Mouse (Mus musculus): ENCODE data around the gene Exoc4.

Gene Exoc4

DNA sequence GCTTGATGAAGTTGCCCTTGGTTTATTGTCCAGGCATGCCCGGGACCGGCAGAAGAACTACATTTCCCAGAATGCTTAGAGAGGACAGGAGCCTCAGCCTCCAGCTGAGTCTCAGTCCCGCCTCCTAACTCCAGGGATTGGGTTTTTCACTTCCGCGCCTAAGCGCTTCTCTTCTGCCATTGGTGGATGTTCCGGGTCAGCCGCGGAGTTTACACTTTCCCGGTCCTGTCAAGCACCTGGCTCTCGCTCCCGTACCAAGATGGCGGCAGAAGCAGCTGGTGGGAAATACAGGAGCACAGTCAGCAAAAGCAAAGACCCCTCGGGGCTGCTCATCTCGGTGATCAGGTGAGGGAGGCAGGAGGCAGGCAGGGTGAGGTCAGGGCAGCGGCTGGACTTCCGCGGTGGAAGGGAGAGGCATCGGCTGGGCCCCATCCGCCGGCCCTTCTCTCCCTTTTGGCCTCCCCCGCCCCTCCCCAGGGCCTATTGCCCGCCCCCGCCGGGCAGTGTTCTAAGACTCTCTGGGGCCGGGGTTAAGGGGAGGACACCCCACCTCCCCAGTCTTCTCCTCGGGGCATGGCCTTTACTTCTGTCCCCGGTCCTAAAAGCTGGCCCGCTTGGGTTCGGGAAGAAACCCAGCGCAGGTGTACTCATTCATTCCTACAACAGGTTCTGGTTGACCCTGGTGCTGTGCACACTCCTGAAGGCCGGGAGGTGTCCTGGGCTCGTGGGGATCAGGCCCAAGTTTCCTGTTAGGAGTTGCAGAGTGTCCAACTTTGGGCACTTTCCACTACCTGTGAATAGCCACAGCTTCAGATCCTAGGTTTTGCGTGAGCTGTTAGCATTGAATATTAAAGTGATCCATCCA lies at the start of gene Exoc4:
Gene Exoc4, plus strand, starts transcription at position 192 of the 865 bp plus-strand sequence.
- DNase-seq (ENCODE audit: low spot score): peak; percentile 97

DNA sequence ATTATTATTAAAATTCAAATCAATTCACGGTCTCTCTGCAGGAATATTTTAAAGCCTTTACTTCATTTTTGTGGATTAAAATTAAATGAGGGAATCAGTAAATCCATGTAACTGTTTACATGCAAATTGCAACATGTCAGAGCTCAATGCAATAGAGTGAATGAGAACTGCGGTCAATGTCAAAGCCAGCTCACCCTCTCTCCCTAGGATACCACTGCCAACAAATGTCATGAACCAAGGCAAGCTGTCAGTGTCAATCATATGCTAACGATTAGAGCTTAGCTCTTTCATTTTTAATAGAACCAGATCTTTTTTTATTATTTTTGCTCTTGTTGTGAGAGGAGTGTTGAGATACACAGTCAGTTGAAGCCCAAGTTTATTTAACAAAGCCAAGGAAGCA lies 30.1 kb upstream of the Exoc4 start:
- no peak for DNase-seq (ENCODE audit: low spot score)

DNA sequence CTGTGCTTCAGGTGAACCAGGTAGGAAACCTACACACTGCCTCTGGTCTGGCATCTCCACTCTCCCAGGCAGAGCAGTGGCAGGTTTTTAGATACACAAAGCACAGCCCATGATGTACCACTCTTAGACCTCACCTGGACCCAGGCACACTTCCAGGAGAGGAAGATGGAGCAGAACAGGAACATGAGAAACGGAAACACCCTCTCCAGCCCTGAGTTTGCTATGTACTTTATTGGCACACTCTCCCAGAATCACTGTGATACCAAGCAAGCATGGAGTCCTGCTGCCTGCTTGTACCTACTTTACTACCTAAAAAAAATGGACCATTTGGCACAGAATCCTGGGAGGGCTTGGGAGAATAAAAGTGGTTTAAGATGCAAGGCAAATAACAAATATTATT lies 22.2 kb upstream of the Exoc4 start:
- no peak for DNase-seq (ENCODE audit: low spot score)

DNA sequence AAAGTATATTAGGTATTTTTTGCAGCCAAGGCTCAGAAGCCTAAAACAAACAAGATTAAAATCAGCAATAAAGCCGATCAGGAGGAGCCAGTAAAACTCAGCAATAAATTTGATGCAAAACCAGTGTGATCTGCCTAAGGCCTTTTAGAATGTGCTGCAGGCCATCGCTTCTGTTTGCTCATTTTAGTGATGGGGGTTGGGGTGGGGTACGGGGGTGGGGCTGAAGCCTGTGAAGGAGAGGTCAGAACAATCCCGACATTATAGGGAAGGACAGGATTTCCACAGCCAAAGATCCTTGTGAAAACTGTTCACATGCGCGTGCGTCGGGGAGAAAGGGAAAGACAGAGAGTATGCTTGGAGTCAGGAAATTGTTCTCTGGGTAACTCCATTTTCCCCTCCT lies 21.5 kb upstream of the Exoc4 start:
- no peak for DNase-seq (ENCODE audit: low spot score)

DNA sequence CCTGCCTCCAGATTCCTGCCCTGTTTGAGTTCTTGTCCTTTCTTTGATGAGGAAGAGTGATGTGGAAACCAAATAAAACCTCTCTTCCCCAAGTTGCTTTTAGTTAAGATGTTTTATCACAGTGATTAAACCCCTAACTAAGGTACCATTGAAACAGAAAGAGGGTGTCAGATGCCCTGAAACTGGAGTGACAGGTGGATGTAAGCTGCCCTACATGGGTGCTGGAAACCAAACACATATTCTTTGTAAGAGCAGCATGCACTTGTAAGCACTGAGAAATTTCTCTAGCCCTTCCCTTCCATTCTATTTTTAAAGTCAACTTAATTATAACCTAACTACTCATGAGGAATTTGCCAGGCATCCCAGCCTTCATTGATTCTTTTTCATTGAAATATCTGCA lies 7.6 kb upstream of the Exoc4 start:
- DNase-seq (ENCODE audit: low spot score): no peak

DNA sequence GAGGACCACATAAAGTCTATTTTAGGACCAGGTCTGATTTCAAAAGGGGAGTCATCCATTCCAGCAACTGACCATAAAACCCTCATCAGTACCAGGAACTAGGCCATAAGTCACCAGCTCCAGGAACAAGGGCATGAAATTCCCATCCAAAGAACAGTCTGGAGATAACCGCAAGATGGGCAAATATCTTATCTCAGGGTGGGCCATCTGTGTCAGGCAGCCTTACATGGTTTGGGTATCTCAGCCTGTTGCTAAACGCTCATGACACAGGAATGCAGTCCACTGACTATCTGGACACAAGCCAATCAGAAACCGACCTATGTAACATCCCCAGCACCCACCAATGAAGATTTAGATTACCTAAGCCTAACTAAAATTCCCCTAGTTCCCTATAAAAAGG lies 4.3 kb upstream of the Exoc4 start:
- no peak for DNase-seq (ENCODE audit: low spot score)

DNA sequence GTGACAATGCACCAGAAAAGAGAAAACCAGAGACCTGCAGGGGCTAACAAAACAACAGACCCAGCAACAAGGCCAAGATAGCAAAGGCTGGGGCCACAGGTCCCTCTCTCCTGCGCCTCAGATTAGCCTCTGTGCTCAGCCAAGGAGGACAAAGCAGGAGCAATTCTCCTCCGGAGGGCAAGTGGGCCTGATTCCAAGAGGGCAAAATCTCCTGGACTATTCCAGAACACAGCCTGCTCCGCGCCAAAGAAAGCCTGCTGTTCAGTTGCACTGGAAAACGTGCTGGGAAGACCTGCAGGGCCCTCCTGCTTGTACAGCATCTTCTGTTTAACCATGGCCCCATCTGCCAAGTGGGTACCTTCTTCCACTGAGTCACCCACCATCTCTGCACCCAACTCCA lies 1.7 kb upstream of the Exoc4 start:
- no peak for DNase-seq (ENCODE audit: low spot score)

DNA sequence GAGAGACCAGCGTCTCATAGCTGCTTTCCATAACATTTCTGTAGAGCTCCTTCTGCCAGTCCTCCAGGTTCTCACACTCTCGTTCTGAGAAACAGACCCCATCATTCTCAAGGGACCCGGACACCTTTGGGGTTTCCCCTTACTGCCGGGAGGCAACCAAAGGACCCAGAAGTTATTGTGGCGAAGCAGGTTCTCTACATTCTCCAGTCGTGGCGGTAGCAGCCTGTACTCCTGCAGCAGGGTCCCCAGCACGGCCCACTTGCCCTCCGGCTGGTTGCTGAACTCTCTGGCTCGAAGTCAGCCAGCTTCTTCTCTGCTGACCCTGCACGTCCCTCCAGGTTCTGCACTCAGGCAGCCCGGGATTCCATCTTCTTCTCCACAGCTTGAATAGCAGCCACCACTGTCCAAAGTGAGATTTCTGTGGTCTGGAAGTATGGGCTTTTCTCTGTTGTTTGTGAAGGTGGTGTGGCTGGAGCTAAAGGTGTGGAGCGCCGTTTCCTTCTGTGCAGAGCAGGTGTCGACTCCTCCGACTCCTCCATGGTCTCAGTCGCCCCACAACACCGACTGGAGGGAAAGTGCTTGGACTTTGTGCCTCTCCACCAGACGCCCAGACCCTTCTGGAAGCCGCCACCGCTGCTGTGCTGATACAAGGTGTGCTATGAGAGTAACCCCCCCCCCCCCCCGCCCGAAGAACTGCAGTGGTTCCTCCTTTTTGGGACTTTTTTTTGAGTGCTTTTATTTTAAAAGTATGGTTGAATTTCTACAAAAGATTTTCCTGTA lies 1.1 kb upstream of the Exoc4 start:
- no peak for DNase-seq (ENCODE audit: low spot score)

DNA sequence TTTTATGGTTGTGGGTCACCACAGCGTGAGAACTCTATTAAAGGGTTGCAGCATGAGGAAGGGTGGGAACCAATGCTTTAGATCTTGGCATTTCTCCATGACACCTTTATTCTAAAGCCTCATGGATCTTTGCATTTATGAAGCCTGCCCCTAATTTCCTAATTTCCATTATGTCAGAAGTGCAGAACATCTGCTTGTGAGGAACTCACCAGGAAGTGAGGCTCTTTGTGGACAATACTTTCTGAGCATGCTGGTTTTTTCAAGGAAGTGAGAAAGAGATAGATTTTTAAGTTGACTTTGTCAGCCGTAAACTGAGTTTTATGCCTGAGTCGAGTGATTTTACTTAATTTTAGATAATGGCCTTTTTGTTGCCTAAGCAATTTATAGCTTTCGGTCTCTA lies 7.8 kb downstream of the Exoc4 start:
- no peak for DNase-seq (ENCODE audit: low spot score)

DNA sequence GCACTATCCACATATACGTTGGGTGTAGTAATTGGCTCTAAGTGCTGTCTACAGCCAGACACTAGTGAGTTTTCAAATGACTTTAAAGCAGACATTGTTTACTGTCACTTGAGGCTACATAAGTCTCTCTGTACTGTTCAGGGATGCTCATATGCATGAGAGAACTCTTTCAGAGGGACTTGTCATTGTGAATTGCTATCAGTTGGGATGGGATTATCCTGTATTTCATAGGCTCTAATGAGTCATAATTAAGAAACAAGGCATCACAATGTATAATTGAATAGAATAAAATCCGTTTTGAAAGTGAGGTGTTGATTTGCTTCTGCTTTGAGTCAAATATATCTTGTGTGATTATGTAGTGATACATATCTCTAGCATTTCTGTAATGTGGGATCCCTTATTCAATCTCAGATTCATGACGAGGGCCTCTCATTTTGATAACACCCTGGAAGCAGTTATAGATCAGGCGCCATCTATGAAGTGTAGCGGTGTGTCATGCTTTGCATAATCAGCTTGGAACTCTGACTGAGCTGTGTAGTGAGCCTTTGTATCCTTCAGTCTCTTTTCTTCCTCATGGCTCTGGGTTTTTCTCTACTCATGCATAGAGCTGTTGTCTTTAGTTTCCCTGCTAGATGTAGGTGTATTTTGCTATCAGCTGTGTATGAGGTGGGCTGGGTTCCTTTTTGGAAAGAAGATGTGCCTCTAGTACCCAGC lies 8.3 kb downstream of the Exoc4 start:
- DNase-seq (ENCODE audit: low spot score): no peak

DNA sequence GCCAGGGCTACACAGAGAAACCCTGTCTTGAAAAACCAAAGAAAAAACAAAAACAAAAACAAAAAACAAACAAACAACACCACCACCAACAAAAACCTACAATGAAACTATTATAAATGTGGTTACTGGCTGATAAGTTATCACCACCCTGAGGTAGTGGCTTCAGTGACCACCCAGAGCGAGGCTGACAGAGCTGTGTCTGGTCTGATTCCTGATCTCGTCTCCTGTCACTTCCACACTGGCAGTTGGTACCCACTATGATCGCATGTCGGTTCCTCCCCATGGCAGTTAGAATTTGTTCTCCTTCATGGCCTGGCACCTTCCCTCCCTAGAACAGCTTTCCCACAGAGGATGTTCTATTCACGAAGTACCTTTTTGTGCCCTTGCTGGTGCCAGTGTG lies 11.0 kb downstream of the Exoc4 start:
- no peak for DNase-seq (ENCODE audit: low spot score)

DNA sequence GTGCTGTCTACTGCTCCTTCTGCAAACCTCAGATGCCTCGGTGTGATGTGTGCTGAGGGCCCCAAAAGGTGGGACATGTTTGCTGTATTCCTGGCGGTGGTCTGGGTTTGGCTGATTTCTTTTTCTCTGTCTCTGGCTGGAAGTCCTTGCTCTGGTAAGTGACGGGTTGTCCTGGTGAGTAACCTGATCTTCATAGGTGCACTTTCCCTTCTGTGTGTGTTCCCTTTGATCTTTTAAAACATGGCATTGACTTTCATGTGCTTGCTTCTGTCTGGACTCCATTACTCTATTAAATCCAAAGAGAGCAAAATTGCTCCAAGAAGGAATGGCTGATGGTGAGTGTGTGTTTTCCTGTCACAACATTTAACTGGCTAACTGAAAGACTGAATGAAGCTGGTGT lies 12.7 kb downstream of the Exoc4 start:
- no peak for DNase-seq (ENCODE audit: low spot score)

DNA sequence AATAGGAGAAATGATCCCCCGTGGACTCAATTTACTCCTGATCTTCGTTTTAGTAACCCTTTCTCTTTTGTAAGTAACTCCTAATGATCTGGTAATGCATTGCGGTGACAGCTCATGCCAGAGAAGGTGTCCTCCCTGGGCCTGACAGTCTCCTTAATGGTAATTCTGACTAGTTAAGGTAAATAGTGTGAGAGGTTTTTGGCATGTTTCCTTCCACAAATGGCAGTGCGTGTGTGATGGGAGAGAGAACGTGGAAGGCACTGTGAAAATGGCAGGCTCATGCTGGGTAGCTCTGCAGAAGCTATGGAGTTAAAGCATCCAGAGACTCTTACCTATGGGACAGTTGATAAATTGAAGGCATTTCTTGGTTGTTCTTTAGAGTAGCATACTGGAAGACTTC lies 15.1 kb downstream of the Exoc4 start:
- DNase-seq (ENCODE audit: low spot score): no peak

DNA sequence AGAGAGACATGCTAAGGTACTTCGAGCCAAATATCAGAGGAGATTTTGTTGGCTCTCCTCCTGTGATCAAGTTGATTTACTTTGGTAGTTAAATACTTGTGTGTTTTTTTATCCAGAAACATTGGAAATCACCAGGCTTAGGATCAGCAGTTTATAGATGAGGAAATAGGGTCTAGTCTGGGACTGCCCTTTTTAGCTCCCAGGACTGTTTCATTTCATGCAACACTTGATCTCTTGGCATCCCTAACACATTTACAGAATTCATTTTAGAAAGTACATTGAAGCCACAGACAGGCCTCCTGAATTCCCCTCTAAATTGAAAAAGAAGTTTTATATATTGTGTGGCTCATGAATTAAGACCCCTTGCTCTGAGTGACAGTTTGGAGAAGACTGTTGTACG lies 15.5 kb downstream of the Exoc4 start:
- DNase-seq (ENCODE audit: low spot score): no peak

DNA sequence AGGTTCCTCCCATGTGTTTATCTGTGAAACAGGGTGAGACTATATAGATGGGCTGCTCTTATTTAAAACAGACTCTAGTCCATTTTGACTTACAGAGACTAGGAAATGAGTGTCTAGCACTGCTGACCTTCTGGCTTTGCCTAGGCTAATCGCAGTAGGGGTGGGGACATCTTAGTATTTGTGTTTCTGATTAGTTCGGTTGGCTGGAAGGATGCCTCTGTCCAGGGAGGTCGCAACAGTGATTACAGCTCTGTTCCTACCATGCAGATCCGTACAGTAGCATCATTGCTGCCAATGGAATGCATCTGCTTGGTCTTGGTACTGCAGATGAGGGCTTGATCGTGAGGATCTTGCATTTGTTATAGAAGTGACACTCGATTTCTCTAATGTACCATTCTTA lies 18.7 kb downstream of the Exoc4 start:
- no peak for DNase-seq (ENCODE audit: low spot score)

DNA sequence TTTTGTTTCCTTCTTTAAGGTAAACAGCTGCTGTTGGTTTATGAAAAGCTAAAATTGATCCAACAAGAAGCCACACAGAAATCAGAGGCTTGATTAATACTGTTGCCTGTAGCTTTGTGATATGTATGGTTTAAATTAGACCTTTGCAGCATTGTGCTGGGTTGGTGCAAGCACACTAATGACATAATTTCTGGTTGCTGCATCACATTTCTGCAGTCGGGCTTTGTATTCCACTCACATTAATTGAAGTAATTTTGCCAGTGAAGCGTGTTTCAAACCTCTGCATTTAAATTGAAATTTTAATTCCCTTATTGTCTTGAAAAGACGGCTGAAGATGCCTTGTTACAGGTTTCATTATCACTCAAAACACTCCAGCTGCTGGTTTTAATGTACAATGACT lies 34.6 kb downstream of the Exoc4 start:
- DNase-seq (ENCODE audit: low spot score): no peak

DNA sequence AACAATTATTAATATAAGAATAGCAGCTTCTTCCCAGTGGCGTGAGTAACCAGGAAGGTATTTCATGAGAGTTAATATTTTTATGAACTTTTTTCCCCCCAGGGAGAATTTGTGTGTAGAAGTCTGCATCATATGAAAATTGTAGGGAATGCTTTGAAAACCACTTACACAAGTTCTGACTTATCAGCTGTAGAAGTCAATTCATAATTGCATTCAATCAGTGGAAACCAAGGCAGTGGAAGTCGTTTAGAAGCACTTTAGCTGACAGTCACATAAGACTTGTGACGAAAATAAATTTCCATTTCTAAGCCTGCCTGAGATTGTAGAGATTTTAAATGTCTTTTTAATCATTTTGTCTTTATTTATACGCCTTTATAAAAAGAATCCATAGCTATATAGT lies 35.1 kb downstream of the Exoc4 start:
- DNase-seq (ENCODE audit: low spot score): no peak

DNA sequence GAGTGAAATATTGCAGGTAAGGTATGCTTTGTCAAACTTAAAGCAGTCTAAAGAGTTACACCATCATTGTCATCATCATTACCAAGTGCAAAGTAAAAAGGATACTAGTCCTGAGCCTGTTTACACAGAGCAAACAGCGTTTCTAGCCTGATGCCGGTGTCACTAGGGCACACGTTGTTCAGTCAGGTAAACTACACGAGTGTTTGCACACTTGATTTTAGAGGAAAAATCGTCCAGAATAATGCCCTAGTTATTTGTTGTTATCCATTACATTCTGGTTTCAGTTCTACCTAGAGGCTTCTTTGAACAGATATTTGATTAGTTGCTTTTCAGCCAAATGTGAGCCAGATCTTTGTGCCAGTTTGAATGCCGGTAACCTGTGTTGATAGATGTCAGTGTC lies 37.5 kb downstream of the Exoc4 start:
- no peak for DNase-seq (ENCODE audit: low spot score)

DNA sequence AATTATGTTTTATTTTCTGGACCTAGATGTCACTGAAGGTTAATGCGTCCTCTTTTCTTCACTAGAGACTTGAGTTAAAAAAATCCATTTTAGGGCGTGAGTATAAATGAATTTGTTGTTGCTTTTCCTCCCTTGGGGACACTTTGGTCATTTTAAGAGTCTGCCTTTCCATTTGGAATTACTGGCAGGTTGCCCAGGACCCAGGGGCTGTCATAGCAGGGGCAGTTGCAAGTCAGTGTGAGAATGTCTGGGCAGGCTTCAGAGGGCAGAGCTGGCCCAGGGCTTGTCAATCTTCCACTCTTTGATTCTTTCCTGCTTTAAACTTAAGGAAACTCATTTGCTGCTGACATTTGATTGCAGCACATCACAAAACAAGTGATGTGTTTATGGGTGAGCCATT lies 45.7 kb downstream of the Exoc4 start:
- no peak for DNase-seq (ENCODE audit: low spot score)

DNA sequence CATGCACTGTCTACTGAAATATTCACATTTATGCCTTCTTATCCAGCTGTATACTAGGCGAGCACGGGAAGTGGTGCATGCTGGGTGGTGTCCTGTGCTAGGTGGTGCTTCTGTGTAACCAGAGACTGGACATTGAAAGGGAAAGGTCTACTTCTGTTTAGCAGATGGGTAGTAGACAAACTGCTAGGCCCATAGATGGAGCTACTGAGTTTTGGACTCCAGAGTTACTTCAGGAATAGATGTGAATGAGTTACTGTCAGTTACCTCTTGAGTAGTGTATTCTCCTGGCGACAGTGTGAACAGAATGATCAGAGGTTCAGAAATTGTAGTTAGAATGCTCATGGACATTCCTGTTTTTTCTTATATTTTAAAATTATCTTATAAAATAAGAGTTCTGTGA lies 48.7 kb downstream of the Exoc4 start:
- DNase-seq (ENCODE audit: low spot score): no peak

DNA sequence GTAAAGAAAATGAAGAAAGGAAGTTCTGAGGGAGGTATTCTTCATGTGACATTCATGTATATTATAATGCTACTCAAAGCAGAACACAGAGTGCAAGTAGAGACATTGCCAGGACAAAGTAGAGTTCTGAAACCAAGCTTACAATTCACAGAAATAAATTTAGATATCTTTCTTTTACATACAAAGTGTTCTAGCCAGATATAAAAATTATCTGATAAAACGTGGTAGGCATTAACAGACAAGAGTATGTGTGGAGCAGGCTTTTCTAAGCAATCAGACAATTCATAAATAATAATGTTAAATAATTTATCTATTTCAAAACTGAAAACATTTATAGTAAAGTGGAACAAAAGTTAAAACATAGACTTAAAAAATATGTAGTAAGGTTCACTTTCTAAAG lies 49.9 kb downstream of the Exoc4 start:
- DNase-seq (ENCODE audit: low spot score): no peak

DNA sequence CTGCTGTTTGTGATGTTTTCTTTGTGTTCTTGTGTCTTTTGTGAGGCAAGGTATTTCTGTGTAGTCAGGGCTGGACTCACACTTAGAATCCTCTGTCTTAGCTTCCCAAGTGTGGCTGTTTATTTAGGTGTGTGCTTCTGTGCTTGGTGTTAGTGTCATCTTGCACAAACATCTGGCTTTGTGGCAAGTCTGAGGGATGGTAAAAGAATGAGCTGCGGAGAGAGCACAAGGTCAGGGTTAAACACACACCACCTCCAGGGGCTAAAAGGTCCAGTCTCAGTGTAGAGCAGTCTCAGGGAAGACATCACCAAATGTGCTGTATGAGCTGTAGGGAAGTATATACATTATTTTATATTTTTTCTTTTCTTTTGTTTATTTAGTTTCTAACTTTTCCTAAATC lies 57.1 kb downstream of the Exoc4 start:
- no peak for DNase-seq (ENCODE audit: low spot score)

DNA sequence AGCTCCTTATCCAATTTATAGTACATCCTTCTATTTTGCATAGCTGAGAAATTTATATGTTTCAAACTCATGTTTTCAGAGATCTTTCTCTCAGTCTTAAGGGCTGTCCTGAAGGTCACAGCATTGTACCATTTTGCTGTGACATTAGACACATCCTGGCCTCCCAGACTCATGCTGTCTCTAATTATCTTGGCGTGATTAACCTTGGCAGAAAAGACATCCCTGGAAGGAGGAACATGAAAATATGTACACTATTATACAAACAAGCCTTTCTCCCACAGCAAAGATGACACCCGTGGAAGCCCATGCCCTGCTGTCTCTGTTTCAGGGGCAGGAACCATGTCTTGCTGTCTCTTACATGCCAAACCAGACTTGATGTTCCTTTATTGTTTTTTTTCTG lies 59.8 kb downstream of the Exoc4 start:
- no peak for DNase-seq (ENCODE audit: low spot score)
